Mouse (Mus musculus) lung, adult 2 months (tissue): ENCODE results near the gene Nlk.

Source experiments
- CTCF ChIP-seq: fragments of 200-500 bp; IDR thresholded peaks from 2 replicates; pipeline ENCODE4 v1.5.1; 2011; ENCODE audit warnings: mild to moderate bottlenecking, low read length, control low read depth; ENCODE audit not compliant: insufficient read depth
- POLR2A ChIP-seq: fragments of 200-500 bp; IDR thresholded peaks from 2 replicates; pipeline ENCODE4 v1.6.1; 2011; ENCODE audit warnings: low read depth, mild to moderate bottlenecking, control low read depth, low read length, borderline replicate concordance; ENCODE audit errors: extremely low read depth

- TF ChIP-seq CTCF (no peak), POLR2A (no peak)
Measured at GRCm38 (mm10) chr11:78741958-78742357, 44.8 kb upstream of the Nlk start.
